Mouse (Mus musculus): Measurements from ENCODE around the gene Ctps. TPM values are rescaled to one million over a fixed set of nuclear protein-coding genes. Genes with fewer than 3 reads are reported as not detected.

The Ctps gene
- polyA plus RNA-seq (2012; ENCODE audit: insufficient read depth, insufficient read length, low replicate concordance, missing spikeins), result not detected in 2 replicates

DNA sequence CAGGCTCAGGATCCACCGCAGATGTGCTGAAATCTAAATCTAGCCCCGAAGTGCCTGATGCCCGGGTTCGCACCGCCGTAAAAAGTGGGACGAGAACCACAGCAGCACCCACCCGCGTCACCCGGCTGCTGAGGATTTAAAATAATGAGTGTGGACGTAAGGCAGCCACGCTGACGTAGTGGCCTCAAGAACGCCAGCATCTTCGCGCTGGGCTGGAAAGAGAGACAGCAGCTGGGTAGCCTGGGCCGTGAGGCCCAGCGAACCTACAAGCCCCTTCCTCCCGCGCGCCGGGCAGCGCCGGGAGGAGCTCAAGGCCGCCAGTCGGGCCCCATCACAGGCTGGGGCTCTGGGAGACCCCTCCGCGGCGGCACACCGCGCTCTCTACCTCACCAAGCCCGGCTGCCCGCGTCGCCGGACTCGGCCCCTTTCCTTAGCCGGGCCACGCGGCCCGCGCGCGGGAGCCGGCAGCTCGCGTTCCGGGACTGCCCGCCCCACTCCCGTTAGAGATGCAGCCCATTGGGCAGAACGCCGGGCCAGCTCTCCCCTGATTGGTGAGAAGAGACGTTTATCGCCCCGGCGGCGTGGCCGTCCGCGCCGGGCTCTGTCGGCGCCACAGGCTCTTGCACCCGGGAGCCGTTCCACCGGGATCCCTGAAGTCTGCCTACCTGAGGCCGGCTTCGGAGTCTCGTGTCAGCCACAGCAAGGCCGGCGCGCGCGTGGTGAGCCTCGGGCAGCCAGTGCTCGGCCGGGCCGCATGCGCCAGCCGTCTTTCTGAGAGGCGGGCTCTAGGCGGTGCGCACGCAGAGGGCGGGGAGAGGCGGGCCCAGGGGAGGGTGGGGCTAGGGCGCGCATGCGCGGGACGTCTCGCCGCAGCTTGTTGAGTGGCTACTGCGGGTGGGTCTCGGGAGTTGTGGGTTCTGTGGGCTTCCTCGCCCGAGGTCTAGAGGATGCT is at the start of gene Ctps:
TSS of gene Ctps (minus strand) at position 791 of the 952 bp plus-strand sequence.
- TF ChIP-seq CTCF (IDR thresholded peaks at IDR 0.05; ENCODE audit: insufficient read depth, low read depth, low read length) (no peak), POLR2A (IDR thresholded peaks at IDR 0.05; ENCODE audit: insufficient read depth, low read depth, low read length) (peak; percentile 76)
- Histone ChIP-seq H3K4me1 (ENCODE audit: control insufficient read depth, insufficient read depth, low read length) (no peaks in the 10 kb centered on the region), H3K4me3 (ENCODE audit: insufficient read depth, low read depth, low read length) (peak within 1 kb of the TSS; percentile 86), H3K27ac (ENCODE audit: insufficient read depth, low read depth, low read length) (peak within 1 kb of the TSS; percentile 77)
- under 1% methylated on average over 96 of the region's 97 CpGs for WGBS

DNA sequence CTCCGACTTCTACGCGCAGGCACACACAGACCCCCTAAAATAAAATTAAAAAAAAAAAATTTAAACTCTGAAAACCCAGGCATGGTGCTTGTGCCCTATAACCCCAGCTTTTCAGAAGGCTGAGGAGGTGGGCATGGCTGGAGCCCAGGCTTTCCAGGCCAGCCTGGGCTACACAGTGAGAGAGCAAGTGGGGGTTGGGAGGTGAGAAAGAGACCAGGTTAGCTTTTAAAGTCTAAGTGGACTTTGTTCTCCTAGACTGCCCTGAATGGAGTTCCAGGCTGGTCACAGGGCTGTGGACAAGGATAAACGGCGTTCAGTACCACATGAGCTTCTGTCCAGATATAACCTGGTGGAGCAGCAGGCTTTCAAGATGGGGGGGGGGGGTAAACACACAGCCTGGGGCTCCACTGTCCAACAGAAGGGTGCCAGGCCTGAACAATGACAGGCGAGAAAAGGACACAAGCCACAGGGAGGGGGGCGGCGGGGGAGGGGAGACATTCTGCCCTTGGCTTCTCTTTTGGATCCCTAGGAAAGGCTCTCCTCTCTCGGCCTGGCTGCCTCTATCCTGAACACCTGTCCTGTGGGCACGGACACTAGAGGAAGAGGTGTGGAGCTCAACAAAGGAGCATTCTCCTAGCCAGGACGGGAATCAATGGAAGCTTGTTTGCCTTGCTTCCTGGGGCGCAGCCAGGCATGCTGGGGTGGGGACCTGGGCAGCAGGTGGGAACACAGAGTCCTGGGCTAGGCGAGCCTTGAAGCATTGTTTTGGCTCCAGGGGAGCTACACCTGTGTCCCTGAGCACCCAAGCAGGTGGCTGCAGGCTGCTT is 46.3 kb upstream of the Ctps start:
- TF ChIP-seq CTCF (IDR thresholded peaks at IDR 0.05; ENCODE audit: insufficient read depth, low read depth, low read length) (no peak), POLR2A (IDR thresholded peaks at IDR 0.05; ENCODE audit: insufficient read depth, low read depth, low read length) (no peak)

DNA sequence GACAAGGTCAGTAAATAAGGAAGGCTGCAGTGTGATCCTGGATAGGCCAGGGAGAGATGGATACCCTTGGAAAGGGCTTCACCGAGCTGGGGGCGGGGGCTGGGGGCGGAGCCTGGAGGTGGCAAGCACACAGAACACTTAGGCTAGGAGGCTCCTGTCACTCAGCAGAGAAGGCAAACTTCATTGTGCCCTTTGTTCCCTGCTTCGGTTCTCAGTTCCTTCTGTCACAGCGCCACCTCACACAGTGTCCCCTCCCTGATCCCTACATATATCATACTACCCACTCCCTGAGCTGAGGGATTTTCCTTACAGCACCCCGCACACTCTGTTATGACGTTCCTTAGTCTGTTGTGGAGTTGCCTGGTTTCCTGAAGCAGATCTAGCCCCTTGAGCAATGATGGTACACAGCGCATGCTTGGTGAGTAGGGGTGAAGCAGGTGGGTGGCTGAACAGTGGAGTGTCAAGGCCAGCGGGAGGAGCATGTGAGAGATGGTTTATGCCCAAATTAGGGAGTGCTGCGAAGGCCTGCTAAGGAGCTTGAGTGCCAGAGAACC is 45.5 kb upstream of the Ctps start:
- H3K4me3 ChIP-seq (ENCODE audit: insufficient read depth, low read depth, low read length), result no peak overlapping the region
- H3K27ac ChIP-seq (ENCODE audit: insufficient read depth, low read depth, low read length), result peak overlapping the region; percentile 30; the same call in 1 of the 2 replicates
- peaks cover 31% of the 10 kb centered on the region for H3K4me1 ChIP-seq (ENCODE audit: control insufficient read depth, insufficient read depth, low read length)
- WGBS, result 35% methylated on average over 10 of the region's 10 CpGs
- TF ChIP-seq POLR2A (IDR thresholded peaks at IDR 0.05; ENCODE audit: insufficient read depth, low read depth, low read length) (no peak), CTCF (IDR thresholded peaks at IDR 0.05; ENCODE audit: insufficient read depth, low read depth, low read length) (no peak)

More for the DNA sequence above, 46.3 kb upstream of the Ctps start:
- 74% methylated on average over 13 of the region's 13 CpGs for WGBS
- Histone ChIP-seq H3K4me3 (ENCODE audit: insufficient read depth, low read depth, low read length) (no peak overlapping the region), H3K4me1 (ENCODE audit: control insufficient read depth, insufficient read depth, low read length) (peaks cover 31% of the 10 kb centered on the region), H3K27ac (ENCODE audit: insufficient read depth, low read depth, low read length) (no peak overlapping the region)

DNA sequence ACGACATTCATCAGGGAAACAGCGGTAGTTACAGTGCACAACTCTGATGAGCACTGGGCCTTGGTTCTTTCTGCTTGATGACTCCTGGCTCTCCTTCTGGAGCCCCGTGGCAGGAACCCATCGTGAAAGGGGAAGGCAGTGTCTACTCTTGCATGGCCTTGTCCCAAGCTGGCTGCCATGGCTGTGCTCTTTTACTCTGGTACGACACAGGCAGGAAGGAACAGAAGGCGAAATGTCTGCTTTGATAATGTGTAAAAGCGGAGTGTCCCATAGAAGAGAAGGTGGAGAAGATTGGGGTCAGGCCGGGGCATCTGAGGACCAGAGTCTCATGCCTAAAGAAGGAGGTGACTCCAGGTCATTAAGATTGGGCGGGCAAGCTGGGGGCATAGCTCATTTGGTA is 44.6 kb upstream of the Ctps start:
- H3K4me3 ChIP-seq (ENCODE audit: insufficient read depth, low read depth, low read length), result no peak overlapping the region
- H3K27ac ChIP-seq (ENCODE audit: insufficient read depth, low read depth, low read length), result peak overlapping the region; percentile 98; the same call in 1 of the 2 replicates
- TF ChIP-seq CTCF (IDR thresholded peaks at IDR 0.05; ENCODE audit: insufficient read depth, low read depth, low read length) (no peak), POLR2A (IDR thresholded peaks at IDR 0.05; ENCODE audit: insufficient read depth, low read depth, low read length) (no peak)
- 80% methylated on average over 9 of the region's 9 CpGs for WGBS
- H3K4me1 ChIP-seq (ENCODE audit: control insufficient read depth, insufficient read depth, low read length), result peaks cover 31% of the 10 kb centered on the region

DNA sequence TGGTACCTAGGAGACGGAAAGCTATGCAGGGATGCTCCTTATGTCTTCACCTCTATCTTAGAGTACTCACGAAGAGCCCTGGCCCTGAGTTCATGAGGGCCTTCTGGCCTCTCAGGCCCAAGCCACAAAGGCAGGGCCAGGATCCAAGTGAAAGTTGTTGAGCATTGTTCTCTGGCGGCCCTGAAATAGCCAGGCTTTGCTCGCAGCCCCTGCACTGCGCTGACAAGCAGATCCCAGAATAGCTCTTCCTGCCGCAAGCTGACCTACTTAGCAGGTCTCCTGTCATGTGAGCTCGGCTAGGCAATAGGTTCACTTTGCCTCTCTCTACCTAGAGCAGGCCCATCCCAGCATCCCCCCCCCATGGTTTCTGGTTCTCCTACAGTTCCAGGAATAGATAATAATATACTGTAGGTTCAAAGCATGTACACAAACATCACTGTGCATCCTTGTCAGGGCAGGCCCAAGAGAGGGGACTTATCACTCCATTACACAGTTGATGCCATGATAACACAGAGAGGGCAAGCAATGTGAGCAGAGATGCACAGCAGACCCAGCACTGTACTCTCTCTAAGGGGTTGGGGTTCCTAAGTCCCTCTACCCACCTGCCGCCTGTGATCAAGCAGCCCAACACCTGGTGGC is 43.7 kb upstream of the Ctps start:
- Histone ChIP-seq H3K27ac (ENCODE audit: insufficient read depth, low read depth, low read length) (peak overlapping the region; percentile 98), H3K4me3 (ENCODE audit: insufficient read depth, low read depth, low read length) (peak overlapping the region; percentile 13; the same call in 1 of the 2 replicates), H3K4me1 (ENCODE audit: control insufficient read depth, insufficient read depth, low read length) (peaks cover 31% of the 10 kb centered on the region)
- 30% methylated on average over 8 of the region's 8 CpGs for WGBS
- TF ChIP-seq CTCF (IDR thresholded peaks at IDR 0.05; ENCODE audit: insufficient read depth, low read depth, low read length) (no peak), POLR2A (IDR thresholded peaks at IDR 0.05; ENCODE audit: insufficient read depth, low read depth, low read length) (no peak)

DNA sequence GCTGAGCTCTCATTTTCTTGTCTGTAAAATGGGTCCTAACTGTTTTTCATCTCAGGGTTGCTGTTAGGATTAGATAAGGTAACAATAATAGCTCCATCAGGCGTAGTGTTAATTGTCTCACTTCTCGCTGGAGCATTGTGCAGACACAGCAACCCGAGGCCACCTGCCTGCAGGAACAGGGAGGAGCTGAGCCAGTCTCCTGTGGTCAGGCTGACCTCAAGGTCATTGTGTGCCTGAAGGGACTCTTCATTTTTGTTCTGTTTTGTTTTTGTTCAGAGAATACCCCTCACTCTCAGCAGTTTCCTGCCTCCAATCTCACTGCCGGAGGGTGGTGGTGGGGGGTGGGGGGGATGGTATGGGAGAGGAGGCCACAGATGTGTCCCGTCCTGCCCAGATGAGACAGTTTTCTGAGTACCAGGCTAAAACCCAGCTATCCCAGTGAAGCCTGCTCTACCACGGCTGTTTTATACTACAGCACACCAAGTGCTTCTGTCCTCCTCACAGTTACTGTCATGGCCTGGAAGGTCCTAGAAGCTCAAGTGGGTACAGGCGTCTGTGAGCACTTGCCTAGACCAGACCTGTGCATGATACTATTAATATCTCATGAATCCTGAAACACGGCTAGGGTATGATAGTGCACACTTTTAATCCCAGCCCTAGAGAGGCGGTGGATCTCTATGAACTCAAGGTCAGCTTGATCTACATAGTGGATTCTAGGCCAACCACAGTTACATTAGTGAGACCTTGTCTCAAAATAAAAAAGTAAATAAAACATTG is 42.4 kb upstream of the Ctps start:
- Histone ChIP-seq H3K27ac (ENCODE audit: insufficient read depth, low read depth, low read length) (peak overlapping the region; percentile 76), H3K4me1 (ENCODE audit: control insufficient read depth, insufficient read depth, low read length) (peaks cover 31% of the 10 kb centered on the region), H3K4me3 (ENCODE audit: insufficient read depth, low read depth, low read length) (no peak overlapping the region)
- no peak for TF ChIP-seq POLR2A (IDR thresholded peaks at IDR 0.05; ENCODE audit: insufficient read depth, low read depth, low read length)
- TF ChIP-seq CTCF (IDR thresholded peaks at IDR 0.05; ENCODE audit: insufficient read depth, low read depth, low read length), result no peak
- WGBS, result 45% methylated on average over 9 of the region's 9 CpGs

DNA sequence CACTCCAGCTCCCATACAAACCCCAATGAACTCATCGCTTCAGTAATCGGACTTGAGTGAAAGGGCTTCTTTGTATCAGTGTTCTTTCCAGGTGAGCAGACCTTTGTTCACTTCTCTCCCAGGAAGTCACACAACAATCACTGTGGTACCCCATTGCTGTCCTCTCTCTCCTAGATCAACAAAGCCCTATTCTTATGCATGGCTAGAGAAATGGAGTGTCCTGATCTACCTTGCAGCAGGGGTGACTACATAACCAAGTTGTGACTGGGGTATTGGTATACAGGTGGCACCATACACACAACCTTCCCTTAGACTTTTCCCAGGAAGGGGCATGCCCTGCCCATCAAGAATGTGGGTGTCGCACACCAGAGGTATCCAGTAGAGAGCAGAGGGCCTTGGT is 40.9 kb upstream of the Ctps start:
- Histone ChIP-seq H3K27ac (ENCODE audit: insufficient read depth, low read depth, low read length) (peak overlapping the region; percentile 36; the same call in 1 of the 2 replicates), H3K4me1 (ENCODE audit: control insufficient read depth, insufficient read depth, low read length) (peaks cover 25% of the 10 kb centered on the region), H3K4me3 (ENCODE audit: insufficient read depth, low read depth, low read length) (no peak overlapping the region)
- TF ChIP-seq POLR2A (IDR thresholded peaks at IDR 0.05; ENCODE audit: insufficient read depth, low read depth, low read length) (no peak), CTCF (IDR thresholded peaks at IDR 0.05; ENCODE audit: insufficient read depth, low read depth, low read length) (no peak)
- 75% methylated on average over 3 of the region's 3 CpGs for WGBS

All from olfactory bulb, adult 2 months (tissue).